Mouse (Mus musculus): ENCODE measurements around the gene 4930544D05Rik.

Gene 4930544D05Rik

GRCm38 (mm10) chr11:70643051-70643450 is 27.4 kb downstream of the 4930544D05Rik start:
- no peak for DNase-seq (ENCODE audit: low spot score)

- DNase-seq (ENCODE audit: low spot score) = no peak
These were observed 29.0 kb downstream of the 4930544D05Rik start for GRCm38 (mm10) chr11:70644564-70645103.

- no peak for DNase-seq (ENCODE audit: low spot score)
These were observed 30.0 kb downstream of the 4930544D05Rik start for GRCm38 (mm10) chr11:70645461-70646258.

GRCm38 (mm10) chr11:70646259-70646555 is 30.6 kb downstream of the 4930544D05Rik start:
- no peak for DNase-seq (ENCODE audit: low spot score)

GRCm38 (mm10) chr11:70646691-70647650 is 31.3 kb downstream of the 4930544D05Rik start, which contains the start of the genes Rnf167 and Slc25a11:
Gene Rnf167, plus strand, starts transcription at chr11:70647235.
Gene Slc25a11, minus strand, starts transcription at chr11:70647479.
- peak; percentile 100 for DNase-seq (ENCODE audit: low spot score)

GRCm38 (mm10) chr11:70647716-70648420 is 32.2 kb downstream of the 4930544D05Rik start:
- DNase-seq (ENCODE audit: low spot score) = no peak

- no peak for DNase-seq (ENCODE audit: low spot score)
These were observed 32.9 kb downstream of the 4930544D05Rik start for GRCm38 (mm10) chr11:70648512-70648911.

- DNase-seq (ENCODE audit: low spot score) = no peak
These were observed 33.6 kb downstream of the 4930544D05Rik start for GRCm38 (mm10) chr11:70649185-70649734.

- DNase-seq (ENCODE audit: low spot score) = no peak
These were observed 34.9 kb downstream of the 4930544D05Rik start for GRCm38 (mm10) chr11:70650322-70651175.

- DNase-seq (ENCODE audit: low spot score) = no peak
These were observed 35.7 kb downstream of the 4930544D05Rik start for GRCm38 (mm10) chr11:70651391-70651790.

- no peak for DNase-seq (ENCODE audit: low spot score)
These were observed 36.6 kb downstream of the 4930544D05Rik start for GRCm38 (mm10) chr11:70652029-70652883.

GRCm38 (mm10) chr11:70652884-70653344 is 37.3 kb downstream of the 4930544D05Rik start:
- DNase-seq (ENCODE audit: low spot score) = no peak

- DNase-seq (ENCODE audit: low spot score) = peak; percentile 78
These were observed 37.9 kb downstream of the 4930544D05Rik start for GRCm38 (mm10) chr11:70653345-70654197.

GRCm38 (mm10) chr11:70654198-70654922 is 38.7 kb downstream of the 4930544D05Rik start, which contains the start of gene Pfn1:
Gene Pfn1, minus strand, starts transcription at chr11:70654644.
- peak; percentile 83 for DNase-seq (ENCODE audit: low spot score)

GRCm38 (mm10) chr11:70654923-70655570 is 39.4 kb downstream of the 4930544D05Rik start:
- DNase-seq (ENCODE audit: low spot score) = peak; percentile 80

- DNase-seq (ENCODE audit: low spot score) = peak; percentile 43
These were observed 40.2 kb downstream of the 4930544D05Rik start for GRCm38 (mm10) chr11:70655571-70656455.
